Mouse (Mus musculus) yolk sac, embryonic 10.5 days (tissue): ENCODE results near the gene Mipep.
A peak's percentile ranks its signal among the peaks of the same experiment; 100 is the strongest.

Experiments
- DNase-seq: peaks from one replicate; pipeline ENCODE4 v3.0.0-alpha.2; 2017; ENCODE audit warnings: low spot score

Gene Mipep

GRCm38 (mm10) chr14:60784427-60785315 is at the start of gene Mipep:
TSS of gene Mipep (plus strand) at chr14:60784573.
- peak; percentile 89 for DNase-seq

GRCm38 (mm10) chr14:60735206-60735605 is 49.2 kb upstream of the Mipep start:
- DNase-seq, result no peak

- no peak for DNase-seq
Measured at GRCm38 (mm10) chr14:60735848-60736547, 48.4 kb upstream of the Mipep start.

- peak; percentile 23 for DNase-seq
Measured at GRCm38 (mm10) chr14:60736591-60737192, 47.7 kb upstream of the Mipep start.

- DNase-seq, result peak; percentile 14
Measured at GRCm38 (mm10) chr14:60737202-60737611, 47.2 kb upstream of the Mipep start.

- no peak for DNase-seq
Measured at GRCm38 (mm10) chr14:60738434-60738938, 45.9 kb upstream of the Mipep start.

- no peak for DNase-seq
Measured at GRCm38 (mm10) chr14:60739155-60739554, 45.2 kb upstream of the Mipep start.

- DNase-seq, result no peak
Measured at GRCm38 (mm10) chr14:60739616-60740015, 44.8 kb upstream of the Mipep start.

GRCm38 (mm10) chr14:60740507-60740906 is 43.9 kb upstream of the Mipep start:
- no peak for DNase-seq

- no peak for DNase-seq
Measured at GRCm38 (mm10) chr14:60741033-60741432, 43.3 kb upstream of the Mipep start.

- no peak for DNase-seq
Measured at GRCm38 (mm10) chr14:60741490-60741981, 42.8 kb upstream of the Mipep start.

- no peak for DNase-seq
Measured at GRCm38 (mm10) chr14:60743681-60744080, 40.7 kb upstream of the Mipep start.

- no peak for DNase-seq
Measured at GRCm38 (mm10) chr14:60745201-60745600, 39.2 kb upstream of the Mipep start.

GRCm38 (mm10) chr14:60746141-60746540 is 38.2 kb upstream of the Mipep start:
- no peak for DNase-seq

GRCm38 (mm10) chr14:60747154-60747870 is 37.1 kb upstream of the Mipep start:
- DNase-seq, result no peak

- DNase-seq, result no peak
Measured at GRCm38 (mm10) chr14:60749880-60750279, 34.5 kb upstream of the Mipep start.

GRCm38 (mm10) chr14:60751581-60751980 is 32.8 kb upstream of the Mipep start:
- no peak for DNase-seq

GRCm38 (mm10) chr14:60752892-60753800 is 31.2 kb upstream of the Mipep start:
- no peak for DNase-seq

- no peak for DNase-seq
Measured at GRCm38 (mm10) chr14:60753801-60754126, 30.6 kb upstream of the Mipep start.

GRCm38 (mm10) chr14:60754656-60755055 is 29.7 kb upstream of the Mipep start:
- DNase-seq, result no peak

GRCm38 (mm10) chr14:60756271-60756670 is 28.1 kb upstream of the Mipep start:
- no peak for DNase-seq
